Mouse (Mus musculus) MEL (cell line): ENCODE data around the gene Zbtb43.

Source experiments
- CTCF ChIP-seq, 3 experiments: IDR thresholded peaks in 2 of 3; conservative IDR thresholded peaks in 1 of 3; 2 replicates each; pipeline ENCODE4 v1.5.1; 2011 to 2012; ENCODE audit warnings: low read length in 3 of 3, low read depth in 2 of 3, mild to moderate bottlenecking in 2 of 3, improper control_type of control experiment in 1 of 3, inconsistent platforms in 1 of 3, mixed read lengths in 1 of 3, moderate library complexity in 1 of 3; ENCODE audit not compliant: control insufficient read depth in 1 of 3, insufficient read depth in 1 of 3, poor library complexity in 1 of 3, severe bottlenecking in 1 of 3
- EP300 ChIP-seq, 2 experiments: IDR thresholded peaks; 2 replicates each; pipeline ENCODE4 v1.6.1; 2011; ENCODE audit warnings: improper control_type of control experiment in 2 of 2, low read length in 2 of 2, low read depth in 1 of 2, mild to moderate bottlenecking in 1 of 2
- GATA1 ChIP-seq: IDR thresholded peaks from 2 replicates; pipeline ENCODE4 v1.6.1; 2011; ENCODE audit warnings: low read depth, low read length, improper control_type of control experiment
- KAT2A ChIP-seq: conservative IDR thresholded peaks from 2 replicates; pipeline ENCODE4 v1.6.1; 2012; ENCODE audit warnings: low read depth, low read length, improper control_type of control experiment, inconsistent platforms
- NRF1 ChIP-seq: IDR thresholded peaks from 2 replicates; pipeline ENCODE4 v1.6.1; 2014; ENCODE audit warnings: low read depth, mild to moderate bottlenecking, inconsistent platforms, low read length, improper control_type of control experiment, moderate library complexity; ENCODE audit not compliant: poor library complexity, insufficient read depth, severe bottlenecking
- POLR2A ChIP-seq, 2 experiments: IDR thresholded peaks; 2 replicates each; pipeline ENCODE4 v1.6.1; 2011 to 2012; ENCODE audit warnings: low read length in 2 of 2, mild to moderate bottlenecking in 2 of 2, control low read depth in 1 of 2, improper control_type of control experiment in 1 of 2, low read depth in 1 of 2, moderate library complexity in 1 of 2; ENCODE audit not compliant: control insufficient read depth in 1 of 2, insufficient read depth in 1 of 2, poor library complexity in 1 of 2
- SIN3A ChIP-seq: IDR thresholded peaks from 2 replicates; pipeline ENCODE4 v1.6.1; 2012; ENCODE audit warnings: low read length, improper control_type of control experiment, inconsistent platforms
- USF1 ChIP-seq: IDR thresholded peaks from 2 replicates; pipeline ENCODE4 v1.6.1; 2014; ENCODE audit warnings: low read depth, mild to moderate bottlenecking, inconsistent platforms, low read length, improper control_type of control experiment, moderate library complexity
- ZMIZ1 ChIP-seq: IDR thresholded peaks from 2 replicates; pipeline ENCODE4 v1.6.1; 2012; ENCODE audit warnings: low read depth, mild to moderate bottlenecking, inconsistent platforms, low read length, improper control_type of control experiment, moderate library complexity
- ZNF384 ChIP-seq: IDR thresholded peaks from 2 replicates; pipeline ENCODE4 v1.6.1; 2012; ENCODE audit warnings: low read depth, mild to moderate bottlenecking, inconsistent platforms, low read length, improper control_type of control experiment

- no peak for TF ChIP-seq SIN3A
- TF ChIP-seq GATA1: no peak
- no peak for TF ChIP-seq USF1
- TF ChIP-seq CTCF (IDR thresholded peaks at IDR 0.05 in 2 of 3, conservative IDR thresholded peaks at IDR 0.05 in 1 of 3; ENCODE audit: control insufficient read depth in 1 of 3, insufficient read depth in 1 of 3, low read depth in 2 of 3, low read length in 3 of 3, poor library complexity in 1 of 3, severe bottlenecking in 1 of 3): no peak
- TF ChIP-seq ZMIZ1: no peak
- no peak for TF ChIP-seq POLR2A (IDR thresholded peaks at IDR 0.05; ENCODE audit: control insufficient read depth in 1 of 2, insufficient read depth in 1 of 2, low read depth in 1 of 2, low read length in 2 of 2, poor library complexity in 1 of 2)
- no peak for TF ChIP-seq KAT2A
- TF ChIP-seq EP300 (IDR thresholded peaks at IDR 0.05; ENCODE audit: low read depth in 1 of 2, low read length in 2 of 2): no peak
- TF ChIP-seq NRF1: no peak
- TF ChIP-seq ZNF384: no peak
Measured at GRCm38 (mm10) chr2:33426640-33427398, 41.5 kb downstream of the Zbtb43 start.
